Comparison of ENCODE assay signal across 17 mouse cellular contexts in the genomic region with DNA sequence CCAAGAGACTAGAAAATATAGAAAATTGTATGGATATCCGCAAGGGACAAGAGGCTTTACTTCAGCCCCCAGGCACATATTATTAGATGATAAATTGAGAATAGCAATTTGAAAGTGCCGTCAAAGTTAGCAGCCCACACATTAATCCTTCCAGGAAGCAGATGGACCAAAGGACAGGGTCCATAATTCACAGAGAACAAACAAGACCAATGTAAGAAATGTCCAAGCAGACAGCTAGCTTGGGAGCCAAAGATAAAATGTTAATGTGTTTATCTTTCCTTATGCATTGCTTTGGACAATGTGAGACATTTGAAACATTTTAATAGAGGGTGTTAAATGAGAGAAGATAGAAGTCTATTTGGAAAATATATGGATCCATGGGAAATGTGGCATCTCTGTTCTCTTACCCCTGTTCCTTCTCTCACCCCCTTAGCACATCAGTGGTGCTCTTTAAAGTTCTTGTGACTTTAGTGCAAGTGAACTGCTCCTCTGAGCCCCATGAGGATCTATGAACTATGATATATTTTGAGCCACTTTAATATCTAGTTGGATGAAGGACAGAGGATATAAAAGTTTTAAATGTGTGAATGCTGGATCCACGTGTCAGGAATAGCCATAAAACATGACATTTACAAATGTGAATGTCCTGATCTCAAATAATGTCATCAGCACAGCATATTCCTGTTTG.
"Had no signal": no experiment of that assay in that cellular context is flagged by ENCODE, and none has a peak within 500 bp of the region (broad histone marks: within the 10 kb centered on the region; RNA-seq: fewer than 3 reads in every experiment).

No protein-coding gene starts in this region.

- H3K9me3 ChIP-seq: lung, embryonic 15.5 days; midbrain, embryonic 13.5 days; midbrain, embryonic 15.5 days; neural tube, embryonic 12.5 days; stomach, embryonic 15.5 days had no signal

- H3K4me1 ChIP-seq: lung, embryonic 15.5 days; megakaryocyte, embryonic 14.5 days; midbrain, embryonic 13.5 days; neural tube, embryonic 12.5 days; stomach, embryonic 15.5 days had no signal

- ATAC-seq: lung, postnatal 0 days; midbrain, embryonic 13.5 days; midbrain, embryonic 15.5 days had no signal

- DNase-seq: lung, adult 2 months; lung, postnatal 14 days; lung, postnatal 36 days; right cerebral cortex, postnatal 14 days; thymus, adult 2 months; thymus, postnatal 25 days; thymus, postnatal 4 days had no signal

- H3K27ac ChIP-seq: lung, embryonic 15.5 days; macrophage; midbrain, embryonic 13.5 days; midbrain, embryonic 15.5 days; neural tube, embryonic 12.5 days; stomach, embryonic 15.5 days; stomach, postnatal 0 days had no signal

- H3K4me2 ChIP-seq: lung, embryonic 15.5 days; midbrain, embryonic 11.5 days; midbrain, embryonic 13.5 days; midbrain, embryonic 15.5 days; neural tube, embryonic 12.5 days; stomach, embryonic 15.5 days had no signal

- H3K27me3 ChIP-seq: lung, embryonic 15.5 days; megakaryocyte, embryonic 14.5 days; midbrain, embryonic 13.5 days; midbrain, embryonic 15.5 days; neural tube, embryonic 12.5 days; stomach, embryonic 15.5 days had no signal

- H3K36me3 ChIP-seq: lung, embryonic 15.5 days; midbrain, embryonic 13.5 days; midbrain, embryonic 15.5 days; neural tube, embryonic 12.5 days; stomach, embryonic 15.5 days had no signal

- H3K4me3 ChIP-seq: lung, embryonic 15.5 days; megakaryocyte, embryonic 14.5 days; midbrain, embryonic 13.5 days; midbrain, embryonic 15.5 days; neural tube, embryonic 12.5 days; stomach, embryonic 15.5 days had no signal

- H3K9ac ChIP-seq: lung, embryonic 15.5 days; midbrain, embryonic 13.5 days; midbrain, embryonic 15.5 days; neural tube, embryonic 12.5 days; stomach, embryonic 15.5 days had no signal
